Mouse (Mus musculus) left cerebral cortex, postnatal 10 days (tissue): ENCODE results near the gene Ppp1r13l. TPM values are rescaled to one million over a fixed set of nuclear protein-coding genes. Genes with fewer than 3 reads are reported as not detected.

Source experiments
- DNase-seq, 2 experiments: peaks; one replicate each; pipeline ENCODE4 v3.0.0; 2021 to 2022; ENCODE audit warnings: low spot score in 2 of 2, mixed read lengths in 1 of 2; ENCODE audit errors: extremely low spot score in 1 of 2
- intact Hi-C: fragments of 180-260 bp; cut with DNase I; formaldehyde crosslinking; loops from one replicate; pipeline ENCODE4 v1.15.1; 2025
- total RNA-seq, 2 experiments: library from RNA; stranded (reverse); gene quantifications; 2 replicates each; pipeline ENCODE4 v1.2.3; 2021

The Ppp1r13l gene
- total RNA-seq, 2 experiments from 2014 or later = 5.3 to 7.2 TPM

GRCm38 (mm10) chr7:19331910-19332309 lies 27.6 kb upstream of the Ppp1r13l start:
- DNase-seq = no peak
- intact Hi-C loops = no loop called here

- intact Hi-C loops = no loop called here
Measured at GRCm38 (mm10) chr7:19332709-19333352, 26.7 kb upstream of the Ppp1r13l start.

GRCm38 (mm10) chr7:19335583-19335982 lies 24.0 kb upstream of the Ppp1r13l start:
- intact Hi-C loops = no loop called here
- DNase-seq = no peak

More at GRCm38 (mm10) chr7:19332709-19333352, 26.7 kb upstream of the Ppp1r13l start:
- peak; percentile 76 to 88 for DNase-seq

GRCm38 (mm10) chr7:19337122-19337521 lies 22.4 kb upstream of the Ppp1r13l start:
- intact Hi-C loops = no loop called here
- DNase-seq = no peak

DNA sequence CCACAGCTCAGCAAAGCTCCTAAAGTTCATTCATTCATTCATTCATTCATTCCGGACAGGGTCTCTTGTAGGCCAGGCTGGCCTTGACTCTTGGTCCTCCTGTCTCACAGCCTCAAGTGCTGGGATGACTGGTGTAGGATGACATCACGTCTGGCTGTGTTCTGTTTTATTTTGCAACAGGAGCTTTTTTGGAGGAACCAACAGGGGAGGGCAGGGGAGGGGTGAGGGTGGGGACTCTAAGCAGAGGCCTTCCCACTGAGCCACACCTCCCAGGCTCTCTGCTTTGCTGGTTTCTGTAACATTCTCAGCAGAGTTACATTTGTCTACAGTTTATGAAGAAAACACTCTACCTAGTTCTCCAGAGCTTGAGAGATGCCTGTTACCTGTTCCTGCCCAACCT lies 21.5 kb upstream of the Ppp1r13l start:
- intact Hi-C loops = no loop called here
- DNase-seq = no peak

DNA sequence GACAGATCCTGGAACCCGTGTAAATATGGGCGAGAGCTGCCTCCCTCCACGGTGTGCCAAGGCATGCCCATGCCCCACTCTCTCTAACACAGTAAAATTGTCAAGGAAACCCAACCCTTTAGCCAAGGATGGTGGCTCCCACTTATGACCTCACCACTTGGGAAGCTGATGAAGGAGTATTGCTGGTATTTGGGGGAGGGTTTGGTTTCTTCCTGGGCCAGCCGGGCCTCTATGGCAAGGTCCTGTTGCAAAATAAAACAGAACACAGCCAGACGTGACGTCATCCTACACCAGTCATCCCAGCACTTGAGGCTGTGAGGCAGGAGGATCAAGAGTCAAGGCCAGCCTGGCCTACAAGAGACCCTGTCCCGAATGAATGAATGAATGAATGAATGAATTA lies 21.0 kb upstream of the Ppp1r13l start:
- no peak for DNase-seq
- intact Hi-C loops = no loop called here

- no peak for DNase-seq
- intact Hi-C loops = loop anchor here (5.0 kb wide), 1 partner anchor 104 kb away; no protein-coding TSS in a partner anchor
Measured at GRCm38 (mm10) chr7:19341250-19341649, 18.3 kb upstream of the Ppp1r13l start.

DNA sequence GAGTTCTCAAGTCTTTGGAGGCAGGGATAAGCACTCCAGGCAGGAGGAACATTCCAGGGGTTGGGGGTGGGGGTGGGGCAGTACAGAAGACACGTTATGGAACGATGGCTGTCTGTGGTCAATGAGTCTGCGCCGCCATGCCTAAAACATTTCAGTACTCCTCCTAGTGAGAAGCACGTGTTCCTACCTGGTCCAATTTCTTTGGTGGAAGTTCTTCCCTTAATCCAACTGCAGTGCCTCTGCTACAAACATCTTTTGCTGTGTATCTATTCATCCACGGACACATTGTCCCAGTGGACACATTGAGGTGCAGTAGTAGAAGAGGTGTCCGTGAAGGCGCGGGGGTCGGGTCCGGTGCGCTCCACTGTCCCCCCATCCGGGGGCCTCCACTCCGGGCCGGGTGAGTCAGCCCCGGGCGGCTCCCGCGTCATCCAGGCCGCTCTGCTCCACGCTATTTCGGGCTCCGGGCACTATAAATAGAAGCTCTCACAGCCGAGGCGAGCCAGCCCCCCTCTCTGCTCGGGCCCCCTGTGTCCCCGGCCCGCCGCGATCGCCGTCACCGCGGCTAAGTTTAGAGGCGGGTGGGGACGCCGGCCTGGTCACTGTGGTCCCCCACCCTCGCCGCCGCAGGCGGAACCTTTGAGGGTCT lies 17.7 kb upstream of the Ppp1r13l start:
- intact Hi-C loops = loop anchor here (5.0 kb wide), 1 partner anchor 105 kb away; no protein-coding TSS in a partner anchor
- peak; percentile 35 to 69 for DNase-seq

DNA sequence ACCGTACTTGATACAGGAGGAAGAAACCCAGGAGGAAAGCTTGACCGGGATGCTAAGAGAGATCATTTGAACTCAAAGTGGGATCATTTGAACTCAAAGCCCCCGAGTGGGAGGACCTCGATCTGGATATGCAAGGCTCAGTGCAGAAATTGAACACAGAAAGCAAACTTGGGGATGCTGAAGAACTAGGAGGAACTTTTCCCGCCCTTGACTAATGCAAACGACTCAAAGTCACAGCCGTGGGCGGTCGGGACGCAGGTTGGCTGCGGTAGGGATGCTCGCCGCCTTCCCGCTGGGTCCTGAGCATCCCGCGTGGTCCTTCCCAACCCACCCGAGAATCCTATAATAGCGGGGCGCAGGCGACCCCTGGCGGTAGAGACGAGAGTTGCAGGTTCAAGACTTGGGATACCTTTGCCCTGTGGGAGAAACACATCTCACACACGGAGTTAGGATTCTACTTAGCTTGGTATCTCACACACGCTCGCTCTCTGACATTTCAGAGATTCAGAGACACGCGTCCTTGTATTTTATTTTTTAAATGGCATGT lies 17.0 kb upstream of the Ppp1r13l start:
- DNase-seq = peak; percentile 86 to 87
- intact Hi-C loops = loop anchor here (1.0 to 5.0 kb wide), 2 partner anchors 41 to 105 kb away; no protein-coding TSS in a partner anchor

DNA sequence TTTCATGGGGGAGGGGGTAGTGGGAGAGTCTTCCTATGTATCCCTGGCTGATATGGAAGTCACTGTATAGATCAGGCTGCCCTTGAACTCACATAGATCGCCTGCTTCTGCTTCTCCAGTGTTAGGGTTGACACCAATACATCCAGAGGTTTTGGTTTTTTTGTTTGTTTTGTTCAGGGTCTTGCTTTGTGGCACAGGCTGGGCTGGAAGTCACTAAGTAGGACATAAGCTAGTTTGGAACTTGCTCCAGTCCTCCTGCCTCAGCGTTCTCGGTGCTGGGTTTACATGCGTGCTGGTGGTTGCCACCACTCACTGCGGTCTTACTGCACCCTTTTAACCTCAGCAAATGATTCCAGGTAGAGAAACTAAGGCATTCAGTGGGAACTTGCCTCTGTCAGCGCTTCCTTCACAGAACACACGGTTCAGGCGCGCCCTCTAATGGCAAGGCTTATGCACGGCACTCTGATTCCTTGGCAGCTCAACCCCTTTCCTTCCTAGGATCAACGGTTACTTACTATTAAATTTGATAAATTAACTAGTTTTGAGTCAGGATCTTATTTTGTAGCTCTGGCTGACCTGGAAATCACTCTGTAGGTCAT lies 16.2 kb upstream of the Ppp1r13l start:
- intact Hi-C loops = loop anchor here (1.0 to 5.0 kb wide), 2 partner anchors 42 to 106 kb away; no protein-coding TSS in a partner anchor
- DNase-seq = peak; percentile 56 to 70

DNA sequence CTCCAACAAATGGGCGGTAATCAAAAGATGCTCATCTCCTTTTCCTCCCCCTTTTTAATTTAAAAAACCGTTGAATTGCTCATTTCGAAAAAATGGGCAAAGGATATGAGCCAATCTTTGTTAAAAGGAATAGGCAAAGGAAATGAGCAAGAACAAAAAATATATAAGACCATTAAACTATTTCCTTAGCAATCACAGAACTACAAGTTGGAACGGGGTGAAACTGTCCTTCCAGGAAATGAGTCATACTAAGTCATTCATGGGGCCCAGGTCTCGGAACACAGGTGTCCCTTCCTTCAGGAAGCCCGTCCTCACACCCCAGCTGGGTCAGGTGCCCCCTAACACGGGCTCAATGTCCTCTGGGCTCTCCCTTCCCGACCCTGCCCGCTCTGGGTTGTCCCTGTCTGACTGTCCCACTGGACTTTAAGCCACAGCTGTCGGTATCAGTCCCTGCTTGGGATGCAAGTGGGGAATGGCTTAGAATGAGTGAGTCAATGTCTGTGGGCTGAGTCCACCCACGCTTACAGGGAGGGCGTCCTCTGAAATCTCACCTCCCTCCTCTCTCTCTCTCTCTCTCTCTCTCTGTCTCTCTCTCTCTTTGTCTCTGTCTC lies 15.2 kb upstream of the Ppp1r13l start, which contains the start of gene Ercc1:
Ercc1 (plus strand) TSS at position 542 of the 611 bp plus-strand sequence.
- no peak for DNase-seq
- intact Hi-C loops = loop anchor here (5.0 kb wide), 1 partner anchor 107 kb away; no protein-coding TSS in a partner anchor

GRCm38 (mm10) chr7:19344938-19345471 lies 14.5 kb upstream of the Ppp1r13l start:
- intact Hi-C loops = loop anchor here (5.0 kb wide), 1 partner anchor 108 kb away; no protein-coding TSS in a partner anchor
- DNase-seq = peak; percentile 91 to 95

DNA sequence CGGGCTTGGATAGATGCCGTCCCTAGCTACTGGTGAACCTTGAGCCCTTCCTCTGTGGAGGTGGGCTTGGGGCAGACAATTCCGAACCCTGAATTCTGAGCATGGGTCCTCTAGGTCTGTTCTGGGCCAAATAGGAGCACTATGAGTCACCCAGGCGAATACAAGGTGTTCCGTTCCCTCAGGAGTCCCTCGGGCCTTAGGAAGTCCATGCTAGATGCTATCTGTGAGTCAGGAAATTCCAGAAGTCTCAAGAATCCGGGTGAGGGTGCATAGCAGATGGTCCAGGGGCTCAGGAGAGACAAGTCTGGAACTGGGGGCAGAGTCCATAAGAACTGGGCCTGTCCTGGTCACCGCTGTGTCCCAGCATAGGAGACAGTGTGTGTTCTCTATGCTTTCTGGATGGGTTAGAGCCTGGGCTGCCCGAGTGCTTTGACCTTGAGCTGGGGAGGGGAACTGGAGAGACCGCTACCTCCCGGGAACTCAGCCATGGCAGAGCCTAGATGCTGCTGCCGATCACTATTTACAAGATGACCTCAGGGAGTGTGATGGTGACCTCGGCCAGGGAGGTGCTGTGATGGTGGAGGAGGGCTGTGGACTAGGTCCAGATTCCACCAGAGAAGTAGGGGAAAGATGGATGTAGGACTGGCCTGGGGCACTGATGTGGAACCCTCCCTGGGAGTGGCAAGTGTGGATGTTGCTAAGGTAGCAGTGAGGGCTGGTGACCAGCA lies 10.2 kb upstream of the Ppp1r13l start:
- intact Hi-C loops = no loop called here
- no peak for DNase-seq

- intact Hi-C loops = no loop called here
- peak in 1 of 2 experiments; percentile 17 for DNase-seq
Measured at GRCm38 (mm10) chr7:19350221-19350620, 9.3 kb upstream of the Ppp1r13l start.

DNA sequence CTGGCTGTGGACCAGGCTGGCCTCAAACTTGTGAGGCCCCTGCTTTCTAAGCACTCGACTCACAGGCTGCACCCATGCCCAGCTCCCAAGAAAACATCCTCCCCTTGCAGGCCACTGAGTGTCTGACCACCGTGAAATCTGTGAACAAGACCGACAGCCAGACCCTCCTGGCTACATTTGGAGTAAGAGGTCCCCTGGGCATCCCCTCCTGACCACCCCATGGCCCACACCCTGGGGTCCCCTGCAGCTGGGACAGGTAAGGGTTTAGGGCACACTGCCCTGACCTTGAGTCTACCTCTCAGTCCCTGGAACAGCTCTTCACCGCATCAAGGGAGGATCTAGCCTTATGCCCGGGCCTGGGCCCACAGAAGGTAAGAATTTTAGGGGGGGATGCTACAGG lies 4.6 kb upstream of the Ppp1r13l start:
- DNase-seq = no peak
- intact Hi-C loops = no loop called here

DNA sequence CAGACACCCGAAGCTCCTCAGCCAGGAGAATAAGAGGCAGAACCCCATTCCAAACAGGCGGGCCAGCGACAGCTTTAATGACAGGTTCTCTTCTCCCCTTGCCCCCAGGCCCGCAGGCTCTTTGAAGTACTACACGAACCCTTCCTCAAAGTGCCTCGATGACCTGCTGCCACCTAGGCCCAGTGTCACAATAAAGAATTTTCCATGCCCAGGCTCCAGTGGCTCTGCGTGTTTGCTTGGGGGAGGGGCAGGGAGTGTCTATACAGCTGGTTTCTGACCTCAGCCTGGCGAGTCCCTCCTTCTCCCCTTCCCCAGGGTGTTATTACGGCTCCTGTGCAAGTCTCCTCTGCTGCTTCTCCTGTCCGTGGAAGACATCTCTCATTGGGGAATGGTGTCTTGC lies 3.2 kb upstream of the Ppp1r13l start:
- peak in 1 of 2 experiments; percentile 30 for DNase-seq
- intact Hi-C loops = no loop called here

DNA sequence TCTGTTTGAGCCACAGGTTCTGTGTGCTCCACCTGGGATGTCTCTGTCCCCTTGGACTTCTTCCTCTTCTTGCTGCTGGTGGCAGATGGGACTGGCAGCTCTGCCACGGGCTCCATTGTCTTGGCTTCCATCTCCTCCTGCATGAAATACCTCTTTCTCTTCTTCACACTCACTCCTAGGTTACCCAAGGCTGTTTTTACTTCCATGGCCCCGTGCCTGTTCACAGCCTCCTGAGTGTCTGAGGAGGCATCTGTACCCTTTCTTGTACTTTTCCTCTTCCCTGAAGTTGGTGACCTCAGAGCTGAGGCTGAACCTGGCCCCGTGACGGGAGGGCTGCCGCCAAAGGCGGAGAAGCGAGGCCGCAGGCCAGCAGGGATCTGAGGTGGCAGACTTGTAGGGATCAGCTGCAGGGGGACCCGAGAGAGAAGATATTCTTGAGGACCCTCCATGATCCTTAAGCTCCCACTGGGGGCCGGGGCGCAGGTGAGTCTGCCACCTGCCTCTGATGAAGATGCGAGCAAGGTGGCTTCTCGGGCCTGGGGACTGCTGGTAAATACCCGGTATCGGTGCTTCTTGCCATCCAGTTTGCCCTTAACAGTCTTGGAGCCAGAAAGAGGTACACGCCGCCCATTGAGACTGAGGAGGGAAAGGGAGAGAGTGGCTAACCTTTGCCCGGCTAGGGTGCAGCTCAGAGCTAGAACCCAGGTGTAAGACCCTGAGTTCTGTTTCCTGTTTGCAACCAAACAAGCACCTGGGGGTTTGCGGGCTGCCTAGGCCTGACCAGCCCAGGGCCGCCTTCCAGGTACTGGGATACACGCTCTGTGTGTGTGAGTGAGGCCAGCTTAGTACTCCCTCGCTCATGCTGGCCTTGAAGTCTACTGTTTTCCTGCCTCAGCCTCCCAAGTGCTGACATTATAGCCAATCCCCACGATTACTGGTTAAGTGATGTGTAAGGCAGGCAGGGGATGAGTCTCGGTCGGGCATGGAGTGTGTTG lies 1.9 kb upstream of the Ppp1r13l start:
- intact Hi-C loops = no loop called here
- DNase-seq = peak in 1 of 2 experiments; percentile 33
